ENCODE assay signal across 8 mouse cellular contexts in the genomic region with DNA sequence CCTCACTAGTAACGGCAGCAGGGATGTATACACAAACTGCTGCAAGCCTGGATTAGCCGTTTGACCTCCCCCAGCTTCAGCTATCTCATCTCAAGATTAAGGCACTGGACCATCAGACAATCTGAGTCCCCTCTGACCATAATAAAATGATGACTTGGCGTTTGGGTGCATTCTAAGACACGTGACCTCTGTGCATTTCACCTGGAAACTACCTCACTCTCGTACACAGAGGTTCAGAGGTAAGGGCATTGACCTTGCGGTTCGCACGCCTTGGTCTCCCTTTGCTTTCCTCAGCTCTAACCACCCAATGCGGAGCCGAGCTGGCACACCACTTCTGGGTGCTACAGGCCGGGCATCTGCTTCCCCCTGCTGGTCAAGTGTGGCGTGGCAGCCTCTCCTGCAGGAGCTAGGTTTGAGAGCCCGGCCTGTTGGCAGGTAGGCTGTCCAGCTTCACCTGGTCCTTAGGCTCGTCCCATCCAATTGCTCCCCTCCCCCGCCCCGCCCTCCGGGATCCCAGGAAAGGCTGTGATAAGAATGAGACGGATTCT. TPM values are rescaled to one million over a fixed set of nuclear protein-coding genes. Genes with fewer than 3 reads are reported as not detected.
DNase-seq lines count a peak whose midpoint lies in the region; ATAC-seq and TF ChIP-seq lines count a peak whose summit lies in the region.

No protein-coding gene starts in this region.

- peak overlapping the region; percentile 34; the same call in 1 of the 2 replicates for H3K4me2 ChIP-seq in forebrain, postnatal 0 days (ENCODE audit: low read depth)
- H3K4me2 ChIP-seq in neural tube, embryonic 14.5 days (ENCODE audit: low read depth, low read length): peak overlapping the region; percentile 31; the same call in 1 of the 2 replicates

- TF ChIP-seq POLR2A in ES-Bruce4 (IDR thresholded peaks at IDR 0.05; ENCODE audit: insufficient read depth, low read length): no peak
- TF ChIP-seq POLR2A in testis, adult 2 months (IDR thresholded peaks at IDR 0.05; ENCODE audit: control insufficient read depth, low read depth, low read length): no peak

- no peak overlapping the region for H3K4me3 ChIP-seq in ES-Bruce4 (ENCODE audit: low read depth, low read length)
- H3K4me3 ChIP-seq in forebrain, postnatal 0 days (ENCODE audit: low read depth, low read length): no peak overlapping the region
- H3K4me3 ChIP-seq in neural tube, embryonic 14.5 days (ENCODE audit: low read depth, low read length): no peak overlapping the region
- no peak overlapping the region for H3K4me3 ChIP-seq in testis, adult 2 months (ENCODE audit: control insufficient read depth, low read depth, low read length)

- no peaks in the 10 kb centered on the region for H3K9me3 ChIP-seq in ES-Bruce4 (replicated peaks; ENCODE audit: control insufficient read depth, insufficient read depth, low read length, poor library complexity, severe bottlenecking)
- no peaks in the 10 kb centered on the region for H3K9me3 ChIP-seq in forebrain, postnatal 0 days (ENCODE audit: low read length)
- no peaks in the 10 kb centered on the region for H3K9me3 ChIP-seq in neural tube, embryonic 14.5 days (ENCODE audit: control insufficient read depth, low read length)

- no peaks in the 10 kb centered on the region for H3K4me1 ChIP-seq in ES-Bruce4 (ENCODE audit: control insufficient read depth, insufficient read depth, low read length)
- no peaks in the 10 kb centered on the region; the same call in 1 of the 2 replicates for H3K4me1 ChIP-seq in forebrain, postnatal 0 days (ENCODE audit: insufficient read depth)
- peaks cover 13% of the 10 kb centered on the region for H3K4me1 ChIP-seq in neural tube, embryonic 14.5 days (ENCODE audit: control insufficient read depth, insufficient read depth, low read length)
- H3K4me1 ChIP-seq in testis, adult 2 months (ENCODE audit: control insufficient read depth, insufficient read depth, low read length): peaks cover 9% of the 10 kb centered on the region

- H3K9ac ChIP-seq in ES-Bruce4 (ENCODE audit: low read depth, poor library complexity, severe bottlenecking): no peak overlapping the region
- H3K9ac ChIP-seq in forebrain, postnatal 0 days: 0 out of 2 replicates have a peak overlapping the region, but pooled peaks have one; percentile 1
- no peak overlapping the region for H3K9ac ChIP-seq in neural tube, embryonic 14.5 days (replicated peaks; ENCODE audit: low read depth, low read length)

- 0 out of 2 replicates have a peak, but pooled peaks have one; percentile 31 for TF ChIP-seq EP300 in ES-Bruce4 (IDR thresholded peaks at IDR 0.05; ENCODE audit: insufficient read depth, low read depth, low read length)

- TF ChIP-seq CTCF in ES-Bruce4 (IDR thresholded peaks at IDR 0.05; ENCODE audit: low read depth, low read length): peak; percentile 95
- peak; percentile 99 for TF ChIP-seq CTCF in forebrain, postnatal 0 days (IDR thresholded peaks at IDR 0.05; ENCODE audit: low read depth)
- peak; percentile 97 for TF ChIP-seq CTCF in testis, adult 2 months (IDR thresholded peaks at IDR 0.05; ENCODE audit: control insufficient read depth, insufficient read depth, insufficient replicate concordance, low read depth, low read length)

- intact Hi-C loops in heart, postnatal 36 days (cut with DNase I): loop anchor here (1.0 to 10.0 kb wide), 2 partner anchors 190 to 482 kb away; no protein-coding TSS in a partner anchor

- H3K27me3 ChIP-seq in ES-Bruce4 (ENCODE audit: control insufficient read depth, insufficient read depth, low read length, poor library complexity, severe bottlenecking): no peaks in the 10 kb centered on the region
- peaks cover 82% of the 10 kb centered on the region for H3K27me3 ChIP-seq in forebrain, postnatal 0 days (ENCODE audit: insufficient read depth, low read length)
- no peaks in the 10 kb centered on the region for H3K27me3 ChIP-seq in neural tube, embryonic 14.5 days (ENCODE audit: control insufficient read depth, insufficient read depth, low read length)
- H3K27me3 ChIP-seq in testis, adult 2 months (ENCODE audit: control insufficient read depth, insufficient read depth, low read length): no peaks in the 10 kb centered on the region

- H3K27ac ChIP-seq in ES-Bruce4 (ENCODE audit: insufficient read depth, low read length): no peak overlapping the region
- H3K27ac ChIP-seq in forebrain, postnatal 0 days (ENCODE audit: low read depth, low read length): no peak overlapping the region
- H3K27ac ChIP-seq in neural tube, embryonic 14.5 days (ENCODE audit: low read depth, low read length): no peak overlapping the region
- H3K27ac ChIP-seq in testis, adult 2 months (ENCODE audit: control insufficient read depth, insufficient read depth, low read depth, low read length): no peak overlapping the region

- peak; percentile 80 for ATAC-seq in forebrain, postnatal 0 days
- ATAC-seq in neural tube, embryonic 14.5 days (ENCODE audit: low read depth): peak; percentile 70

- peak; percentile 84 for DNase-seq in cerebellum, adult 11-12 months
- DNase-seq in forebrain, postnatal 0 days: peak; percentile 92
- peak; percentile 89 to 95 for DNase-seq in heart, postnatal 36 days
- peak; percentile 82 to 95 for DNase-seq in layer of hippocampus, adult 18-20 months (ENCODE audit: low spot score in 2 of 2)
- peak; percentile 88 to 91 for DNase-seq in lung, adult 18-20 months

- WGBS in forebrain, postnatal 0 days: 3% methylated on average over 18 of the region's 18 CpGs
- WGBS in neural tube, embryonic 14.5 days: 2% methylated on average over 18 of the region's 18 CpGs

- no peaks in the 10 kb centered on the region for H3K36me3 ChIP-seq in ES-Bruce4 (ENCODE audit: control insufficient read depth, insufficient read depth, low read length, poor library complexity, severe bottlenecking)
- H3K36me3 ChIP-seq in forebrain, postnatal 0 days (ENCODE audit: insufficient read depth): no peaks in the 10 kb centered on the region
- H3K36me3 ChIP-seq in neural tube, embryonic 14.5 days (ENCODE audit: control insufficient read depth, insufficient read depth, low read length): no peaks in the 10 kb centered on the region
- H3K36me3 ChIP-seq in testis, adult 2 months (ENCODE audit: control insufficient read depth, insufficient read depth, low read length): no peaks in the 10 kb centered on the region

RNA-seq across cellular contexts. Expression of a gene that starts 10.1 kb away (rescaled TPM):
- 13.5 and 15.3 TPM in 2 replicates for polyA plus RNA-seq in ES-Bruce4 (2011; ENCODE audit: insufficient read depth, insufficient read length, low read depth, missing spikeins)
- total RNA-seq in forebrain, postnatal 0 days (2014; rRNA removed): 34.0 and 34.4 TPM in 2 replicates
- 14.6 and 18.5 TPM in 2 replicates for polyA plus RNA-seq in forebrain, postnatal 0 days (2015; fragmentation: Nextera tagmentation; extraction: Ambion mirVana)
- total RNA-seq in heart, postnatal 36 days (2021): 10 to 100 TPM; 13.2 to 15.7 TPM
- 10 to 100 TPM; 18.3 to 19.9 TPM for total RNA-seq in layer of hippocampus, adult 18-20 months (2021)
- polyA plus RNA-seq in neural tube, embryonic 14.5 days (2014; fragmentation: Nextera tagmentation; extraction: Ambion mirVana): 19.2 and 28.0 TPM in 2 replicates
- 3.4 and 3.8 TPM in 2 replicates for polyA plus RNA-seq in testis, adult 2 months (2012; rRNA removed)
